Mouse (Mus musculus) megakaryocyte, embryonic 14.5 days (primary cell): ENCODE measurements around the gene P4htm. TPM values are rescaled to one million over a fixed set of nuclear protein-coding genes. Genes with fewer than 3 reads are reported as not detected.

Source experiments
- H3K27me3 ChIP-seq: replicated peaks from 2 replicates; pipeline ENCODE3; 2012; ENCODE audit warnings: inconsistent platforms
- H3K36me3 ChIP-seq: replicated peaks from 2 replicates; pipeline ENCODE3; 2012; ENCODE audit warnings: low read length, inconsistent platforms, mixed read lengths
- H3K4me1 ChIP-seq: 2 replicates; pipeline ENCODE4 v1.6.1; 2012; ENCODE audit warnings: inconsistent platforms
- H3K4me3 ChIP-seq: replicated peaks from 2 replicates; pipeline ENCODE3; 2012; ENCODE audit warnings: moderate library complexity, mild to moderate bottlenecking, inconsistent platforms
- H3K9me3 ChIP-seq: 2 replicates; pipeline ENCODE4 v1.6.1; 2012; ENCODE audit warnings: inconsistent platforms
- FLI1 ChIP-seq: IDR thresholded peaks from 2 replicates; pipeline ENCODE4 v1.6.1; 2012; ENCODE audit warnings: low read length, inconsistent platforms, mixed read lengths
- GATA1 ChIP-seq: IDR thresholded peaks from 3 replicates; pipeline ENCODE4 v1.6.1; 2012; ENCODE audit warnings: mixed read lengths, low read length, inconsistent platforms, borderline replicate concordance
- polyA plus RNA-seq: library from polyadenylated mRNA; stranded (reverse); fragments of >175 nt; gene quantifications from 2 replicates; pipeline ENCODE4 v1.2.3, GENCODE M21; 2012; ENCODE audit warnings: low replicate concordance; ENCODE audit not compliant: insufficient read depth

The P4htm gene
- polyA plus RNA-seq, 1 experiment = 1.8 TPM

DNA sequence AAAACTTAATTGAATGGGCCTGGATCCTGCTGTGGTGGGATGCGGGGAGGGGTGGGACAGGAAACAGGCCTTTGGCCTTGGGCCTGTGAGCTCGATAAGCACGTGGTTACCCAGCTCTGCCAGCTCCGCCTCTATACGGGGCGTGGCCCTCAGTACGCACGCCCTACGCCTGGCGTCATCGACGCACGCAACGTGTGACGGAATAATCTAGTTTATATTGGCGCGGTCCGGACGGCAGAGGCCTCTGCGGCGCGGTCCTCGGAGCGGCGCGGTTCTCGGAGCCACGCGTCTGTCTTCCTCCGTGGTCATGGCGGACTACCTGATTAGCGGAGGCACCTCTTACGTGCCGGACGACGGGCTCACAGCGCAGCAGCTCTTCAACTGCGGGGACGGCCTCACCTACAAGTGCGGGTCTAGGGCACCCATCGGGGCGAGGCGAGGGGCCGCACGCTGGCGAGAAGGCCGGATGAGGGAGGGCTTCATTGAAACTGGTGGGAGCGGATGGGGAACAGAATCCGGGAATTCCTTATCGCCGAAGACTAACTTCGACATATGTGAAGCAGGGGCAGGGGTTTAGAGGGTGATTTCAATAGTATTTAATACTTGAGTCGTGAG, 37.1 kb downstream of the P4htm start, which contains the start of gene Impdh2:
TSS of gene Impdh2 (plus strand) at position 60 of the 615 bp plus-strand sequence.
- no peaks in the 10 kb centered on the region for H3K27me3 ChIP-seq
- peaks cover 69% of the 10 kb centered on the region for H3K4me1 ChIP-seq
- TF ChIP-seq FLI1 = no peak
- no peak for TF ChIP-seq GATA1
- peaks cover 83% of the 10 kb centered on the region for H3K36me3 ChIP-seq
- peak within 1 kb of the TSS; percentile 96 for H3K4me3 ChIP-seq
- no peaks in the 10 kb centered on the region for H3K9me3 ChIP-seq

DNA sequence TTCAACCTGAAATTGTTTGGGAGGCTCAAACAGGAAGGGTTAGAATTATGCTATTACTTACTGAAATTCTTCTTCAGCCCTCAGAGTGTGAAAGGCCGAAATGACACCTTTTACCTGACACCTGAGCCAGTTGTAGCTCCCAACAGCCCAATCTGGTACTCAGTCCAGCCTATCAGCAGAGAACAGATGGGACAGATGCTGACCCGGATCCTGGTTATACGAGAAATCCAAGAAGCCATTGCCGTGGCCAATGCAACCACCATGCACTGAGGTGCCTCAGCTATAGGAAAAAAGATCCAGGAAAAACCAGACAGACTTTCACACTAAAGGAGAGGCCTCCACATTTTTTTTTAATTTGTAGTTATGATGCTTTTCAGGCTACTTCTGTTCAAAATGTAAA, 38.3 kb downstream of the P4htm start:
- Histone ChIP-seq H3K9me3 (no peaks in the 10 kb centered on the region), H3K4me1 (peaks cover 58% of the 10 kb centered on the region), H3K27me3 (no peaks in the 10 kb centered on the region), H3K36me3 (peaks cover 83% of the 10 kb centered on the region), H3K4me3 (no peak overlapping the region)
- TF ChIP-seq GATA1 (no peak), FLI1 (no peak)

DNA sequence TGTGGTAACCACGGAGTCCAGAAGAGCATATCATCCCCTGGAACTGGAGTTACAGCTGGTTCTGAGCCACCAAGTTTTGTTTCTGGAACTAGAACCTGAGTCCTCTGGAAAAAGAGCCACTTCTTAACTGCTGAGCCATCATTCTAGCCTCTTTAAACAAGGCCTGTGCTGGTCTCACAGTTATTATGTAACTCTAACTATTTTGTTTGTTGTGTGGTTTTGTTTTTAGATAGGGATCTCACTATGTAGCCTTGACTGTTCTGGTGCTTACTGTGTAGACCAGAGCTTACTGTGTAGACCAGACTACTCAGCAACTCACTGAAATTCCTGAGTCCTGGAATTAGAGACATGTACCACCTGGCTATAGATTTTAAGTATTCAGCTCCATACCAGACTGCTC, 50.6 kb downstream of the P4htm start:
- Histone ChIP-seq H3K27me3 (no peaks in the 10 kb centered on the region), H3K9me3 (no peaks in the 10 kb centered on the region), H3K4me1 (no peaks in the 10 kb centered on the region), H3K36me3 (peaks cover 93% of the 10 kb centered on the region), H3K4me3 (no peak overlapping the region)
- no peak for TF ChIP-seq FLI1
- TF ChIP-seq GATA1 = no peak

DNA sequence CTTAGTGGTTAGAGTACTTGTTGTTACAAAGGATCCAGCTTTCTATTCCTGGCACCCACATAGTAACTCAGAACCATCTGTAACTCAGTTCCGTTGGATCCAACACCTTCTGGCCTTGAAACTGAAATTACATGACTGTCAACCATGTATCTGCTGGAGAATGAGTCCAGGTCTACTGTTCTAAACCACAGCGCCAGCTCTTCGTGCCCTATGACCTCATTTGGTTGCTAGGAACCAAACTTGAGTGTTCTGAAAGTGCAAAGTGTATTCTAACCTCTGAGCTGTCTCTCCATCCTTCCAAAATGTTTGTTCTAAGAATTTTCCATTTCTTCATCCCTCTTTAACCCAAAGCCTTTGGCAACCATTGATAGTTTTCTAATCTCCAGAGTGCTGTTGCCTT, 51.5 kb downstream of the P4htm start:
- no peaks in the 10 kb centered on the region for H3K4me1 ChIP-seq
- no peak for TF ChIP-seq FLI1
- no peak for TF ChIP-seq GATA1
- H3K27me3 ChIP-seq = no peaks in the 10 kb centered on the region
- H3K9me3 ChIP-seq = no peaks in the 10 kb centered on the region
- H3K36me3 ChIP-seq = peaks cover 93% of the 10 kb centered on the region
- H3K4me3 ChIP-seq = no peak overlapping the region

DNA sequence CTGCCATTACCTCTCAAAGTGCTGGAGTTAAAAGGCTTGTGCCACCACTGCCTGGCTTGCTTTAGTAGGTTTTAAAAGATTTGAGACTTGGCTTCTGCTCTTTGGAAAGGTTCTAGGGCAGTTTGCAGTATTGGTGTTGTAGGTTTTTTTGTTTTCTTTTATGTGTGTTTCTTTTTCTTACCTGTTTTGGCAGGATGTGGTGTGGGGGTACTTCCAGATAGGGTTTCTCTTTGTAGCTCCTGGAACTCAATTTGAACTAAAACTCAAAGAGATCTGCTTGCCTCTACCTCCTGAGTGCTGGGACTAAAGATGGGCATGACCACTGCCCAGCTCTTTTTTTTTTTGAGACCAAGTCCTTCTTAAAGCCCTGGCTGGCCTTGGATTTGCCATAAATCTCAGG, 56.6 kb downstream of the P4htm start:
- TF ChIP-seq FLI1 (no peak), GATA1 (no peak)
- peaks cover 93% of the 10 kb centered on the region for H3K36me3 ChIP-seq
- no peaks in the 10 kb centered on the region for H3K9me3 ChIP-seq
- H3K4me1 ChIP-seq = peaks cover 7% of the 10 kb centered on the region; the same call in 1 of the 2 replicates
- no peaks in the 10 kb centered on the region for H3K27me3 ChIP-seq
- no peak overlapping the region for H3K4me3 ChIP-seq

DNA sequence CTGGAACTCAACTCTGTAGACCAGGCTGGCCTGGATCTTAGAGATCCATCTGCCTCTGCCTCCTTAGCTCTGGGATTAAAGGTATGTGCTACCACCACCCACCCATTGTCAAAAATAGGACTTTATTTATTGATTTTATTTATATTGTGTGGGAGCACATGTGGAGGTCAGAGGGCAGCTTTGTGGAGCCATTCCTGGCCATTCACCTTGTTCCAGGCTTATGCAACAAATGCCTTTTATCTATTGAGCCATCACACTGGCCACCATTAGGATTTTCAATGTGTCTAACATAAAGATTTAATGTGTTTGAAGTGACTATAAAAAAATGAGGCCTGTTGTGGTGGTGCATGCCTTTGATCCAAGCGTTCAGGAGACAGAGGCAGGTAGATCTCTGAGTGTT, 66.0 kb downstream of the P4htm start:
- H3K4me3 ChIP-seq = no peak overlapping the region
- H3K36me3 ChIP-seq = peaks cover 93% of the 10 kb centered on the region
- H3K9me3 ChIP-seq = no peaks in the 10 kb centered on the region
- H3K4me1 ChIP-seq = no peaks in the 10 kb centered on the region
- H3K27me3 ChIP-seq = no peaks in the 10 kb centered on the region
- no peak for TF ChIP-seq FLI1
- TF ChIP-seq GATA1 = no peak

DNA sequence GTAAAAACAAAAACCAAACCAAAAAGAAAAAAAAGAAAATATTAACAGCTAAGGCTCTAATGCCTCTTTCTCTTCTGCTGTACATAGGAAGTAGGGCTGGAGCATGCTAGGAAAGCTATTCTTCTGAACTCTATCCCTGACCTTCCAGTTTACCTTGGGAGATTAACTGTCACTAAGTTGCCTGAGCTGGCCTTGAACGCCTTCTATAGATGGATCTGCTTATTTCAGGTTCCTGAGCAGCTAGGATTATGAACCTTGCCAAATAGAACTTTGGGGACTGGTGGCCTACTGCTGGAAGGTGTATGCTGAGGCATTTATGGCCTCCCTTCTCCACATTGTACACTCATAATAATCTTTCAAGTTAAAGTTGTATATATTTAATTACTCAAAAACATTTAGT, 66.5 kb downstream of the P4htm start:
- H3K27me3 ChIP-seq = no peaks in the 10 kb centered on the region
- no peak overlapping the region for H3K4me3 ChIP-seq
- H3K36me3 ChIP-seq = peaks cover 92% of the 10 kb centered on the region
- H3K4me1 ChIP-seq = no peaks in the 10 kb centered on the region
- H3K9me3 ChIP-seq = no peaks in the 10 kb centered on the region
- TF ChIP-seq FLI1 = no peak
- TF ChIP-seq GATA1 = no peak

Other genes starting within 250 kb of the P4htm start
- gene Usp4, start 249.8 kb downstream of the P4htm start, polyA plus RNA-seq = 63.2 and 114 TPM in 2 replicates
- 0.30 TPM in 1 of 2 replicates, not detected in the other for gene 1700102P08Rik, start 204.9 kb downstream of the P4htm start, polyA plus RNA-seq
- gene Ccdc36, start 169.2 kb downstream of the P4htm start, polyA plus RNA-seq = not detected in 2 replicates
- not detected in 2 replicates for gene BC048562, start 161.2 kb downstream of the P4htm start, polyA plus RNA-seq
- 16.0 and 16.9 TPM in 2 replicates for gene Ccdc71, start 137.1 kb downstream of the P4htm start, polyA plus RNA-seq
- gene Klhdc8b, start 136.1 kb downstream of the P4htm start, polyA plus RNA-seq = 3.8 and 6.5 TPM in 2 replicates
- 0.04 TPM in 1 of 2 replicates, not detected in the other for gene Lamb2, start 117.9 kb downstream of the P4htm start, polyA plus RNA-seq
- gene Usp19, start 107.1 kb downstream of the P4htm start, polyA plus RNA-seq = 61.5 and 104 TPM in 2 replicates
- 6.5 and 33.3 TPM in 2 replicates for gene Qars, start 90.0 kb downstream of the P4htm start, polyA plus RNA-seq
- gene Qrich1, start 80.9 kb downstream of the P4htm start, polyA plus RNA-seq = 22.0 and 38.5 TPM in 2 replicates
- gene Impdh2, start 37.4 kb downstream of the P4htm start, polyA plus RNA-seq = 39.0 and 48.2 TPM in 2 replicates
- 28.6 and 37.1 TPM in 2 replicates for gene Ndufaf3, start 30.2 kb downstream of the P4htm start, polyA plus RNA-seq
- gene Dalrd3, start 27.8 kb downstream of the P4htm start, polyA plus RNA-seq = 65.8 and 158 TPM in 2 replicates
- 4.8 and 5.5 TPM in 2 replicates for gene Wdr6, start 18.9 kb downstream of the P4htm start, polyA plus RNA-seq
- 33.3 and 103 TPM in 2 replicates for gene Arih2, start 51.7 kb upstream of the P4htm start, polyA plus RNA-seq
- 3.2 and 4.4 TPM in 2 replicates for gene Slc25a20, start 64.4 kb upstream of the P4htm start, polyA plus RNA-seq
- 1.6 and 2.8 TPM in 2 replicates for gene Prkar2a, start 91.6 kb upstream of the P4htm start, polyA plus RNA-seq
- 19.2 and 25.5 TPM in 2 replicates for gene Ip6k2, start 186.1 kb upstream of the P4htm start, polyA plus RNA-seq
- 1.4 TPM in 1 of 2 replicates, not detected in the other for gene Nckipsd, start 210.7 kb upstream of the P4htm start, polyA plus RNA-seq
- gene Celsr3, start 228.7 kb upstream of the P4htm start, polyA plus RNA-seq = 1.5 TPM in 1 of 2 replicates, not detected in the other